28 mouse cellular contexts compared by ENCODE assay signal in the genomic region with DNA sequence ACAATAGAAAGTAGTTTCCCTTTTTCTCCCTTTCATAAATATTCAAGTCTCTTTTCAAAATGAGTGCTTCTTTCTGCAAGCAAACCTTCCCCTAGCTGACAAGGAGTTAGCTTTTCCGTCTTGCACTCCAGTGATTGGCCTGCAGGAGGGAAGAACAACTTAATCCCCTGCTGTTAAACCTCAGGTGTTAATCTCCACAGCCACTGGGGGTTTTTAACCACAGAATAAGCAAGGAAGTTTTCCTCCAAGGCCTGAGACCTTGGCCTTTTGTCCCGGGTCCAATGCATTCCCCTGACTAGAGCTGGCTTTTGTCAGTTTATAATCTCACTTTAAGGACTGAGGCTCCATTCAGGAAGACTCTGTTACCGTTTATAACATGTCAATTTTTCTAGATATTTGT.
DNase-seq lines count a peak whose midpoint lies in the region; ATAC-seq and TF ChIP-seq lines count a peak whose summit lies in the region.
"Had no signal": no experiment of that assay in that cellular context is flagged by ENCODE, and none has a peak within 500 bp of the region (broad histone marks: within the 10 kb centered on the region; RNA-seq: fewer than 3 reads in every experiment).

No protein-coding gene starts in this region.

- no peak overlapping the region for H3K4me2 ChIP-seq in midbrain, embryonic 11.5 days
- no peak overlapping the region for H3K4me2 ChIP-seq in midbrain, postnatal 0 days (ENCODE audit: low read depth, low read length, poor library complexity, severe bottlenecking)
- H3K4me2 ChIP-seq: forebrain, embryonic 13.5 days; heart, embryonic 15.5 days; hindbrain, embryonic 12.5 days; limb, embryonic 15.5 days; liver, embryonic 13.5 days; neural tube, embryonic 12.5 days had no signal

- 0% methylated on average over 3 of the region's 3 CpGs for WGBS in midbrain, embryonic 11.5 days
- 2% methylated on average over 3 of the region's 3 CpGs for WGBS in midbrain, embryonic 10.5 days
- WGBS in midbrain, postnatal 0 days, result 10% methylated on average over 3 of the region's 3 CpGs

- ATAC-seq in midbrain, embryonic 11.5 days (ENCODE audit: low FRiP score), result peak; percentile 66
- ATAC-seq in midbrain, postnatal 0 days (ENCODE audit: low FRiP score), result no peak
- ATAC-seq: forebrain, embryonic 13.5 days; hindbrain, postnatal 0 days had no signal

- no peaks in the 10 kb centered on the region for H3K9me3 ChIP-seq in midbrain, embryonic 11.5 days (ENCODE audit: control insufficient read depth, low read length)
- no peaks in the 10 kb centered on the region for H3K9me3 ChIP-seq in midbrain, embryonic 10.5 days (replicated peaks)
- no peaks in the 10 kb centered on the region for H3K9me3 ChIP-seq in midbrain, postnatal 0 days (ENCODE audit: low read length)
- H3K9me3 ChIP-seq: forebrain, embryonic 13.5 days; heart, embryonic 15.5 days; hindbrain, embryonic 12.5 days; limb, embryonic 15.5 days; liver, embryonic 13.5 days; neural tube, embryonic 12.5 days had no signal

- H3K27me3 ChIP-seq in midbrain, embryonic 11.5 days (ENCODE audit: control insufficient read depth, insufficient read depth, low read length), result no peaks in the 10 kb centered on the region
- H3K27me3 ChIP-seq in midbrain, embryonic 10.5 days (ENCODE audit: low read depth, poor library complexity, severe bottlenecking), result no peaks in the 10 kb centered on the region
- H3K27me3 ChIP-seq in midbrain, postnatal 0 days (ENCODE audit: insufficient read depth, low read length), result no peaks in the 10 kb centered on the region
- H3K27me3 ChIP-seq: forebrain, embryonic 13.5 days; heart, embryonic 15.5 days; hindbrain, embryonic 12.5 days; limb, embryonic 15.5 days; liver, embryonic 13.5 days; neural tube, embryonic 12.5 days had no signal

- no peak overlapping the region for H3K9ac ChIP-seq in midbrain, embryonic 11.5 days (ENCODE audit: low read length)
- H3K9ac ChIP-seq in midbrain, postnatal 0 days (replicated peaks; ENCODE audit: low read length, poor library complexity, severe bottlenecking), result no peak overlapping the region
- H3K9ac ChIP-seq: forebrain, embryonic 13.5 days; heart, embryonic 15.5 days; hindbrain, embryonic 12.5 days; limb, embryonic 15.5 days; liver, embryonic 13.5 days; neural tube, embryonic 12.5 days had no signal

- peak; percentile 19 for DNase-seq in embryo, embryonic 11 days
- DNase-seq in embryo, embryonic 10.5 days (ENCODE audit: low spot score), result no peak
- DNase-seq in midbrain, embryonic 11.5 days (ENCODE audit: low spot score, missing footprints), result no peak
- DNase-seq in midbrain, embryonic 10.5 days (ENCODE audit: low spot score), result no peak
- DNase-seq in WW6 (ENCODE audit: low read depth, low spot score), result peak; percentile 29
- no peak for DNase-seq in midbrain, postnatal 0 days (ENCODE audit: low spot score)
- no peak for DNase-seq in lung, postnatal 36 days
- DNase-seq: adrenal gland, adult 8-10 months; cerebellum, adult 8-10 months; cerebellum, postnatal 25 days; gastrocnemius, postnatal 14 days; heart, postnatal 36 days; kidney, adult 11 months; kidney, postnatal 14 days; liver, embryonic 13.5 days; lung, adult 2 months; lung, postnatal 10 days; right cerebral cortex, postnatal 4 days; thymus, postnatal 4 days had no signal

- peak; percentile 30; the same call in 1 of the 2 replicates for TF ChIP-seq CTCF in midbrain, postnatal 0 days (IDR thresholded peaks at IDR 0.05)

- no peak overlapping the region for H3K27ac ChIP-seq in midbrain, embryonic 11.5 days (ENCODE audit: low read depth, low read length)
- H3K27ac ChIP-seq in midbrain, embryonic 10.5 days (replicated peaks), result no peak overlapping the region
- H3K27ac ChIP-seq in midbrain, postnatal 0 days (ENCODE audit: low read depth, low read length), result no peak overlapping the region; the same call in 1 of the 2 replicates
- H3K27ac ChIP-seq: forebrain, embryonic 13.5 days; heart, embryonic 15.5 days; hindbrain, embryonic 12.5 days; hindbrain, postnatal 0 days; left cerebral cortex, adult 2 months; limb, embryonic 15.5 days; liver, embryonic 13.5 days; neural tube, embryonic 12.5 days had no signal

- no peaks in the 10 kb centered on the region for H3K36me3 ChIP-seq in midbrain, embryonic 11.5 days (ENCODE audit: control insufficient read depth, insufficient read depth, low read length)
- H3K36me3 ChIP-seq in midbrain, embryonic 10.5 days, result no peaks in the 10 kb centered on the region
- H3K36me3 ChIP-seq in midbrain, postnatal 0 days (ENCODE audit: insufficient read depth, low read length), result 0 out of 2 replicates have a peak, but pooled peaks cover 5% of the 10 kb centered on the region
- H3K36me3 ChIP-seq: heart, embryonic 15.5 days; hindbrain, embryonic 12.5 days; limb, embryonic 15.5 days; liver, embryonic 13.5 days; neural tube, embryonic 12.5 days had no signal

- H3K4me1 ChIP-seq in midbrain, embryonic 11.5 days (ENCODE audit: control insufficient read depth, insufficient read depth, low read length), result peaks cover 3% of the 10 kb centered on the region; the same call in 1 of the 2 replicates
- peaks cover 11% of the 10 kb centered on the region for H3K4me1 ChIP-seq in midbrain, embryonic 10.5 days
- H3K4me1 ChIP-seq in midbrain, postnatal 0 days (ENCODE audit: insufficient read depth, low read length), result no peaks in the 10 kb centered on the region
- H3K4me1 ChIP-seq: forebrain, embryonic 13.5 days; heart, embryonic 15.5 days; hindbrain, embryonic 12.5 days; limb, embryonic 15.5 days; liver, embryonic 13.5 days; neural tube, embryonic 12.5 days had no signal

- no peak overlapping the region for H3K4me3 ChIP-seq in midbrain, embryonic 11.5 days (ENCODE audit: low read depth, low read length)
- no peak overlapping the region for H3K4me3 ChIP-seq in midbrain, embryonic 10.5 days
- no peak overlapping the region for H3K4me3 ChIP-seq in midbrain, postnatal 0 days (ENCODE audit: low read depth, low read length)
- H3K4me3 ChIP-seq: erythroblast, embryonic 14.5 days; forebrain, embryonic 13.5 days; heart, embryonic 15.5 days; hindbrain, embryonic 12.5 days; left cerebral cortex, adult 2 months; limb, embryonic 15.5 days; liver, embryonic 13.5 days; myocyte; neural tube, embryonic 12.5 days had no signal

Comparison
In these comparisons a context has a peak if more than half of its experiments do, and no peak if none do; other contexts are left out.
1. DNase-seq: peak in embryo, embryonic 11 days (single experiment) and WW6 (single experiment); none in embryo, embryonic 10.5 days (single experiment), midbrain, embryonic 11.5 days (single experiment), midbrain, embryonic 10.5 days (single experiment), midbrain, postnatal 0 days (single experiment) and lung, postnatal 36 days (single experiment).